Mouse (Mus musculus): ENCODE results near the gene Ssc5d. TPM values are rescaled to one million over a fixed set of nuclear protein-coding genes. Genes with fewer than 3 reads are reported as not detected.
"Not testable (repeated sequence)": the region's sequence is repeated elsewhere in the genome, so short reads cannot be mapped to it uniquely, and the experiment has no call there.

Ssc5d gene
- 7.5 and 8.0 TPM in 2 replicates for polyA plus RNA-seq (2012; rRNA removed)

DNA sequence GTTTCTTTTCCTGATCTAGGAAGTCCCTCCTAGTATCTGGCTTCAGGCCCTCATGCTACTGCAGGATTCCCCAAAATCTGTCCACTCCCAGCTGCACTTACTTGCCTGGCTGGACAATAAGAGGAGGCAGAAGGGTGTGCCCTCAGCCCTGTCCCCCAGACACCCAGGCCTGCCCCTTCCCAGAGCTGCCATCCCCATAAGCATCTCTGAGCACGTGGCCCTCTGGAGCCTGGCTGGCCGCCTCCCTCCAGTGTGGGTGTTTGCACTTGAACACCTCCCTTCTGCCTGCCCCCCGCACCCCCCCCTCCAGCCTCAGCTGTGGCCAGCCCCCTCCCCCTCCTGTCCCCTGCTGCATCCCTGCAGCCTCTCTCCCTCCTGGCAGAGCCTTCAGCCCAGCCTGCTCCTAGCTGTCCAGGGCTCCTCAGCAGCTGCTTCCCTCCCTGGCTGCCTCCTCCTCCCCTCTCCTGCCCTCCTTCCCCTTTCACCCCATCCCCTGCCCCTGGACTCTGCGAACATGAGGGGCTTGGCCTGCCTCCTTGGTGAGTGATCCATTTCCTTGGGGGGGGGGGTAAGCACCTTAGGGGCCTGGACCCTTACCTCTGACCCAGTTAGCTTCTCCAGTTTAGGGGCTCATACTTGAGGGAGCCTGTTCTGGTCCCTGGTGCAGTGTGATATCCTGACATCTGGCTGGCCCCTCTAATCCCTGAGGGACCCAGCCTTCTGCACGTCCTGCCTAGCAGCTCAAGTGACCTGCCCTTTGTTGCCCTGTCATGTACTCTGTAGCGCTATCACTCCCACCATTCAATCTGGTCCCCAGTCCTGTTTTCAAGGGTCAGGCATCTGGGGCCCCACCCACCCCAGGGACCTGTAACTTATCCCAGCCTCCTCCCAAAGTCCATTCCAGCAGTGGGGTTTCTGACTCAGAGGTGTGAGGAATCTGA, at the start of gene Ssc5d:
Gene Ssc5d (plus strand): TSS at position 345 of the 941 bp plus-strand sequence.
- no peak for TF ChIP-seq CTCF (IDR thresholded peaks at IDR 0.05; ENCODE audit: insufficient read depth, low read length)
- no peak for TF ChIP-seq POLR2A (IDR thresholded peaks at IDR 0.05; ENCODE audit: borderline replicate concordance, extremely low read depth, low read depth, low read length)
- 17% methylated on average over 6 of the region's 6 CpGs for WGBS
- DNase-seq: no peak

DNA sequence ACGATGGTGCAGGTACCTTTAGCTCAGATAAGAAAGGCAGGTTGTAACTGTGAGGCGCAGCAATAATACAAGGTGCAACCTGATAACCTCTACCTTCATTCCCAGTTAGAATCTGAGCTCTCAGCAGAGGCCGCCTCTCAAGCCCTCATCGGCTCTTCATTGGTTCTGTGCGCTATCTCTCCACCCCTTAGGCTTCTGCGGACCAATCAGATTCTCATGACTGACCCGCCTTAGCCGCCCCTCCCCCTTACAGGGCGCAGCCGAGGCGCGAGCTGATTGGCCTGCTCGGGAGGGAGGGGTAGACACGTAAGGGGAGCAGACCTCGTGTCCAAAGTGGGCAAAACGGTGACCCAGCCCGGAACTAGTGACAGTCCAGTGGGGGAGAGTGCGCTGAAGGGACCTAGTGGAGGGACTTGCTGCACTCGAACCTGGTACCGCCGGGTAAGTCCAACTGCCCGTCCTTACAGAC, 48.8 kb upstream of the Ssc5d start, which contains the start of gene Isoc2a:
Gene Isoc2a (plus strand): TSS at position 401 of the 469 bp plus-strand sequence.
- DNase-seq: peak; percentile 83
- WGBS: under 1% methylated on average over 22 of the region's 22 CpGs
- TF ChIP-seq POLR2A (IDR thresholded peaks at IDR 0.05; ENCODE audit: borderline replicate concordance, extremely low read depth, low read depth, low read length): peak; percentile 99
- no peak for TF ChIP-seq CTCF (IDR thresholded peaks at IDR 0.05; ENCODE audit: insufficient read depth, low read length)
- peak within 1 kb of the TSS; percentile 90 for H3K4me3 ChIP-seq (replicated peaks; ENCODE audit: extremely low read depth, low read depth, low read length)
- 0 out of 2 replicates have a peak, but pooled peaks cover 2% of the 10 kb centered on the region for H3K4me1 ChIP-seq (ENCODE audit: control insufficient read depth, insufficient read depth, low read length)

More for the DNA sequence above, at the start of gene Ssc5d:
- Histone ChIP-seq H3K4me3 (replicated peaks; ENCODE audit: extremely low read depth, low read depth, low read length) (no peak within 1 kb of the TSS), H3K4me1 (ENCODE audit: control insufficient read depth, insufficient read depth, low read length) (peaks cover 7% of the 10 kb centered on the region)

DNA sequence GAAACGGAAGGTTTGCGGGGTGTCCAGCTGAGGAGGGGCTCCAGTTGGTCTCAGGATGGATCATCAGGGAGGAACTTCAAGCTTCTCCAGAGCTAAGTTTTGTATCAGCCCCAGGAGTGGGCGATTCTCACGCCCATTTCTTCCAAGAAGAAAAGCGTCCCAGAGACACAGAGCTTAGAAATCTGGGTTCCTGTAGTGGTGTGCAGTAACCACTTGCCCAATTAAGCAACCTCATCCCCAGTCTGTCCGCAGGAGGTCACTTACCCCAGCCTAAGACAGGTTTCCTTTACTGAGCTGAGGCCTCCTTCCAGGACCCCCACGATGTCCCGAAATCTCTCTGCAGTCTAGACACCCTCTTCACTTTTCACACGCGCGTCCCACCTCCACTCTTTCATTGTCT, 48.4 kb upstream of the Ssc5d start:
- Histone ChIP-seq H3K4me3 (replicated peaks; ENCODE audit: extremely low read depth, low read depth, low read length) (peak overlapping the region; percentile 90), H3K4me1 (ENCODE audit: control insufficient read depth, insufficient read depth, low read length) (0 out of 2 replicates have a peak, but pooled peaks cover 2% of the 10 kb centered on the region)
- DNase-seq: no peak
- no peak for TF ChIP-seq POLR2A (IDR thresholded peaks at IDR 0.05; ENCODE audit: borderline replicate concordance, extremely low read depth, low read depth, low read length)
- TF ChIP-seq CTCF (IDR thresholded peaks at IDR 0.05; ENCODE audit: insufficient read depth, low read length): no peak
- 5% methylated on average over 11 of the region's 11 CpGs for WGBS

DNA sequence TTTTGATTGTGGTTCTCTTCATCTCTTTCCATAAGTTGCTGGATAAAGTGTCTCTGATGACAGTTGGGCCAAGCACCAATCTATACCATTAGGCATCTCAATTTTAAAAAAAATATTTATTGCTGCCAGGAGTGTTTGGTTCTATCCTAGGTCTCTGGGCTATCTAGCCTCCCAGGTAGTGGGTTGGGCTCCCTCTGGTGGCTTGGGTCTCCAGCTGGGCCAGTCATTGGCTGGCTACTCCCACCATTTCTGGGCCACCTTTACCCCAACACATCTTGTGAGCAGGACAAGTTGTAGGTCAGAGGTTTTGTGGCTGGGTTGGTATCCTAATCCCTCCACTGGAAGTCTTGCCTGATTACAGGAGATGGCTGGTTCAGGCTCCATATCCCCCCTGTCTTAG, 47.4 kb upstream of the Ssc5d start:
- no peak for DNase-seq
- Histone ChIP-seq H3K4me1 (ENCODE audit: control insufficient read depth, insufficient read depth, low read length) (0 out of 2 replicates have a peak, but pooled peaks cover 2% of the 10 kb centered on the region), H3K4me3 (replicated peaks; ENCODE audit: extremely low read depth, low read depth, low read length) (no peak overlapping the region)
- TF ChIP-seq CTCF (IDR thresholded peaks at IDR 0.05; ENCODE audit: insufficient read depth, low read length) (peak; percentile 25; the same call in 1 of the 2 replicates), POLR2A (IDR thresholded peaks at IDR 0.05; ENCODE audit: borderline replicate concordance, extremely low read depth, low read depth, low read length) (no peak)

DNA sequence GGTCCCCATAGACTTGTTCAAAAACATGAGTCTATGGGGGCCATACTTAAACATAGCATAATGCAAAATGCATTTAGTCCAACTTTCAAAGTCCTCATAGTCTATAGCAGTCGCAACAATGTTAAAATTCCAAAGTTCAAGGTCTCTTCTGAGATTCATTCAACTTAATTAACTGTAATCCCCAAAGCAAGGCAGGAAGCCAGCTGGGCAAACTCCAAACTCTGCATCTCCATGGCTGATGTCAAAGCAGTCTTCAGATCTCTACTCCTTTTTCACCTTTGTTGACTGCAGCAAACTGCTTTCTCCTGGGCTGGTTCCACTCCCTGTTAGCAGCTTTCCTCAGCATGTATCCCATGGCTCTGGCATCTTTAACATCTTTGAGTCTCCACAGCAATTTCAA, 46.5 kb upstream of the Ssc5d start:
- not testable (repeated sequence) for H3K4me3 ChIP-seq (replicated peaks; ENCODE audit: extremely low read depth, low read depth, low read length); H3K4me1 ChIP-seq (ENCODE audit: control insufficient read depth, insufficient read depth, low read length); DNase-seq
- WGBS: 76% methylated on average over 1 of the region's 1 CpGs

DNA sequence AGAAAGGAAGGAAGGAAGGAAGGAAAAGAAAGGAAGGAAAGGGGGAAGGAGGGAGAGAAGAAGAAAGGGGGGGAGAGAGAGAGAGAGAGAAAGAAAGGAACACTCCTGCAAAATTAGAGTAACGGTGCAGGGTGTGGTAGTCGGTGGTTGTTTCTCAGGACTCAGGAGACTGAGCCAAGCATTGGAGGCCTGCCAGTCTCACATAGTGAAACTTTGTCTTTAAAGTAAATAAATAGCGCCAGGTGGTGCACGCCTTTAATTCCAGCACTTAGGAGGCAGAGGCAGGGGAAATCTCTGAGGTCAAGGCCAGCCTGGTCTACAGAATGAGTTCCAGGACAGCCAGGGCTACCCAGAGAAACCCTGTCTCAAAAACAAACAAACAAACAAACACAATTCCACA, 38.9 kb upstream of the Ssc5d start:
- Histone ChIP-seq H3K4me3 (replicated peaks; ENCODE audit: extremely low read depth, low read depth, low read length) (no peak overlapping the region), H3K4me1 (ENCODE audit: control insufficient read depth, insufficient read depth, low read length) (no peaks in the 10 kb centered on the region)
- no peak for DNase-seq
- WGBS: 19% methylated on average over 4 of the region's 4 CpGs
- no peak for TF ChIP-seq POLR2A (IDR thresholded peaks at IDR 0.05; ENCODE audit: borderline replicate concordance, extremely low read depth, low read depth, low read length)
- TF ChIP-seq CTCF (IDR thresholded peaks at IDR 0.05; ENCODE audit: insufficient read depth, low read length): no peak

DNA sequence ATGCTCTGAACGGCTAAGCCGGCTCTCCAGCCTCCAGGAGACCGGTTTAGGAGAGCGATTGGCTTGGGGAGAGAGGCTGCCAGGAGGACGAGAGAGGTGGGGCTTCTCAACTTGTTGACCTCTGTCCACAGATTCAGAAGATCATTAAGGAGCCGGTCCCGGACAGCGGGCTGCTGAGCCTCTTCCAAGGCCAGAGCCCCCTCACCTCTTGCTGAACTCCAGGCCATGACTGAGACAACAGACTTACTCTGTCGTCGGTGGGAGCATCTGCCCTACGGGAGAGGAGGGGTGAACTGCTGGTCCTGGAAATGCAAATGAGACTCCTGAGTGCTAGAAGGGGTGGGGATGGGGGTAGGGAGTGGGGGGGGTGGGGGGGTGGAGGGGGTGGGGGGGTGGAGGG, 30.4 kb upstream of the Ssc5d start:
- whole genome bisulfite sequencing: 54% methylated on average over 10 of the region's 11 CpGs
- DNase-seq: no peak
- Histone ChIP-seq H3K4me1 (ENCODE audit: control insufficient read depth, insufficient read depth, low read length) (no peaks in the 10 kb centered on the region), H3K4me3 (replicated peaks; ENCODE audit: extremely low read depth, low read depth, low read length) (no peak overlapping the region)
- TF ChIP-seq POLR2A (IDR thresholded peaks at IDR 0.05; ENCODE audit: borderline replicate concordance, extremely low read depth, low read depth, low read length) (no peak), CTCF (IDR thresholded peaks at IDR 0.05; ENCODE audit: insufficient read depth, low read length) (no peak)

DNA sequence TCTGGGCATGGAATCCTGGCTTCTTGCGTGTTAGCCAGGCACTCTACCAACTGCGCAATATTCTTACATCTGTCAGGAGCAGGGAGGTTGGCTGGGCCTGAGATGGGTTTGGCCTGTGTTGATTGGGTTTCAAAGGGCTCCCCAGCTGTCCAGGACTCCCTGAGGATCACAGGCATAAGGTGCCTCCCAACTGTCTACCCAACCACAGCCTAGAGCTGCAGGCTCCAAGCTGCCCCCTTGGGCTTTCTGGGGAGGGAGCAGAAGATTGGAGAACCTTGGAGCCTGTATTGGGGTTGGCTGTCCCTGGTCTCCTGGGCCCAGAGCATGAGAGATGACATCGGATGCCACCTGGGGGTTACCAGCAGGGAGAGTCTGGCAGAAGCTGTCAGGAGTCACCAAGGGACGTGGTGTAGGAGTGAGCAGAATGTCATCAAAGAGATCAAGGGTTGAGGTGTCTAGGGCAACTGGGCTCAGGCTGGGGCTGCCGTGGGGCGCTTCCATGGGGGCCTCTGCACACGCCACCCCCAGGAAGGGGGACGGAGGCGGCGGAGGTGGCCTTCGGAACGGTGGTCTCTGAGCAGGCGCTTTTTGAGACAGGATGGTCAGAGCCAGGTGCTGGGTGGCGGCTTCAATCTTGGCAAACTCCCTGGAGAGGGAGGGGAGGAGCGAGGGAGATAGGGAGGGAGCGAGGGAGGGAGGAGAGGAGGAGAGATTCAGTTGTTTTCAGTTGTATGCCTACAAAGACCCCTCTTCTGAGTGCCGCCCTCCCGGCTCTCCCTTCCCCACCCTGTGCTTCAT, 26.5 kb upstream of the Ssc5d start:
- WGBS: 21% methylated on average over 17 of the region's 18 CpGs
- H3K4me3 ChIP-seq (replicated peaks; ENCODE audit: extremely low read depth, low read depth, low read length): no peak overlapping the region
- DNase-seq: no peak
- no peak for TF ChIP-seq CTCF (IDR thresholded peaks at IDR 0.05; ENCODE audit: insufficient read depth, low read length)
- no peak for TF ChIP-seq POLR2A (IDR thresholded peaks at IDR 0.05; ENCODE audit: borderline replicate concordance, extremely low read depth, low read depth, low read length)
- no peaks in the 10 kb centered on the region for H3K4me1 ChIP-seq (ENCODE audit: control insufficient read depth, insufficient read depth, low read length)

Data from lung, adult 2 months (tissue).